Mouse (Mus musculus): Measurements from ENCODE around the gene Hsdl1.

DNA sequence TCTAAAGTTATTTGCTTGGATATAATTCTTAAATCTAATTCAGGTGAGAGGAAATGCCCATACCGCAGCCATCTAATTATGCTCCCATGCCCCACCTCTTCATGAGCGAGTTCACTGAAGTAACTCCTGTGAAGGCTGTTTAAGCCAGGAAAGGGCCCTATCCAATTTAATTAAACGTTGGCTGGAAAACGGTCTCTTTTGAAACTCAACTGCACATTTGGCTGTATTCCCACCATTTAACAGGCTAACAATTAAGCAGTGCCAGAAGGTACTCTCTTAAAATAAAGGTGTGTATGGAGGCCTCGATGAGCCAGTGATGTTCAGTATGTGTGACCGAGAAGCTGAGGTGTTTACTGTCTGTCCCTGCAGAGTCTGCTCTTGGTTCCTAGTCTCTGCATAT is 19.1 kb downstream of the Hsdl1 start:
- TF ChIP-seq EP300 (optimal IDR thresholded peaks at IDR 0.05) (no peak), CTCF (IDR thresholded peaks at IDR 0.05; ENCODE audit: low read depth) (no peak)

All from stomach, postnatal 0 days (tissue).